Mouse (Mus musculus): ENCODE data around the gene Dmbt1. TPM values are rescaled to one million over a fixed set of nuclear protein-coding genes. Genes with fewer than 3 reads are reported as not detected.
"Not testable (repeated sequence)": the region's sequence is repeated elsewhere in the genome, so short reads cannot be mapped to it uniquely, and the experiment has no call there.

Gene Dmbt1
- polyA plus RNA-seq, 1 experiment from 2014 or later: not detected

- ATAC-seq; H3K4me1 ChIP-seq (replicated peaks); H3K9me3 ChIP-seq; H3K36me3 ChIP-seq; H3K4me2 ChIP-seq (replicated peaks); H3K27me3 ChIP-seq; H3K9ac ChIP-seq (replicated peaks); H3K4me3 ChIP-seq (replicated peaks); H3K27ac ChIP-seq: not testable (repeated sequence)
- 75% methylated on average over 9 of the region's 9 CpGs for WGBS
Measured at GRCm38 (mm10) chr7:131057918-131058317, 26.1 kb downstream of the Dmbt1 start.

- not testable (repeated sequence) for H3K4me1 ChIP-seq (replicated peaks)
- 80% methylated on average over 2 of the region's 2 CpGs for WGBS
Measured at GRCm38 (mm10) chr7:131059808-131060207, 28.0 kb downstream of the Dmbt1 start.

GRCm38 (mm10) chr7:131062541-131062940 is 30.7 kb downstream of the Dmbt1 start:
- Histone ChIP-seq H3K27me3 (no peaks in the 10 kb centered on the region), H3K4me1 (replicated peaks) (no peaks in the 10 kb centered on the region), H3K27ac (no peak overlapping the region), H3K4me2 (replicated peaks) (no peak overlapping the region), H3K36me3 (no peaks in the 10 kb centered on the region), H3K9me3 (no peaks in the 10 kb centered on the region), H3K4me3 (replicated peaks) (no peak overlapping the region), H3K9ac (replicated peaks) (no peak overlapping the region)
- WGBS: 81% methylated on average over 2 of the region's 2 CpGs
- ATAC-seq: no peak

More at GRCm38 (mm10) chr7:131059808-131060207, 28.0 kb downstream of the Dmbt1 start:
- not testable (repeated sequence) for H3K4me3 ChIP-seq (replicated peaks); H3K36me3 ChIP-seq; H3K27ac ChIP-seq; H3K9ac ChIP-seq (replicated peaks); H3K4me2 ChIP-seq (replicated peaks); H3K9me3 ChIP-seq; H3K27me3 ChIP-seq; ATAC-seq

GRCm38 (mm10) chr7:131068191-131068590 is 36.3 kb downstream of the Dmbt1 start:
- not testable (repeated sequence) for H3K4me3 ChIP-seq (replicated peaks); ATAC-seq; H3K9me3 ChIP-seq; H3K36me3 ChIP-seq; H3K4me1 ChIP-seq (replicated peaks); H3K4me2 ChIP-seq (replicated peaks); H3K27ac ChIP-seq; H3K9ac ChIP-seq (replicated peaks); H3K27me3 ChIP-seq
- WGBS: 4% methylated on average over 1 of the region's 1 CpGs

GRCm38 (mm10) chr7:131073476-131073875 is 41.6 kb downstream of the Dmbt1 start:
- not testable (repeated sequence) for ATAC-seq; H3K4me2 ChIP-seq (replicated peaks); H3K4me1 ChIP-seq (replicated peaks); H3K27ac ChIP-seq; H3K9ac ChIP-seq (replicated peaks); H3K36me3 ChIP-seq; H3K9me3 ChIP-seq; H3K4me3 ChIP-seq (replicated peaks); H3K27me3 ChIP-seq
- 93% methylated on average over 3 of the region's 3 CpGs for WGBS

- H3K9ac ChIP-seq (replicated peaks); H3K27ac ChIP-seq; ATAC-seq; H3K36me3 ChIP-seq; H3K9me3 ChIP-seq; H3K4me1 ChIP-seq (replicated peaks); H3K4me2 ChIP-seq (replicated peaks); H3K4me3 ChIP-seq (replicated peaks); H3K27me3 ChIP-seq: not testable (repeated sequence)
- 81% methylated on average over 6 of the region's 6 CpGs for WGBS
Measured at GRCm38 (mm10) chr7:131074098-131074497, 42.2 kb downstream of the Dmbt1 start.

- H3K27ac ChIP-seq: no peak overlapping the region
- no peak overlapping the region for H3K4me3 ChIP-seq (replicated peaks)
- 7% methylated on average over 1 of the region's 1 CpGs for WGBS
- H3K36me3 ChIP-seq: no peaks in the 10 kb centered on the region
- no peaks in the 10 kb centered on the region for H3K27me3 ChIP-seq
- no peak overlapping the region for H3K4me2 ChIP-seq (replicated peaks)
- no peak overlapping the region for H3K9ac ChIP-seq (replicated peaks)
- H3K9me3 ChIP-seq: no peaks in the 10 kb centered on the region
- ATAC-seq: no peak
- no peaks in the 10 kb centered on the region for H3K4me1 ChIP-seq (replicated peaks)
Measured at GRCm38 (mm10) chr7:131075956-131076355, 44.1 kb downstream of the Dmbt1 start.

GRCm38 (mm10) chr7:131082403-131082802 is 50.5 kb downstream of the Dmbt1 start:
- not testable (repeated sequence) for ATAC-seq; H3K4me2 ChIP-seq (replicated peaks); H3K9me3 ChIP-seq; H3K27ac ChIP-seq; H3K27me3 ChIP-seq; H3K36me3 ChIP-seq; H3K4me1 ChIP-seq (replicated peaks); H3K9ac ChIP-seq (replicated peaks); H3K4me3 ChIP-seq (replicated peaks)
- 85% methylated on average over 9 of the region's 9 CpGs for WGBS

GRCm38 (mm10) chr7:131112486-131112885 is 80.6 kb downstream of the Dmbt1 start:
- Histone ChIP-seq H3K9me3 (no peaks in the 10 kb centered on the region), H3K27ac (no peak overlapping the region), H3K27me3 (no peaks in the 10 kb centered on the region), H3K4me2 (replicated peaks) (no peak overlapping the region), H3K9ac (replicated peaks) (no peak overlapping the region), H3K36me3 (no peaks in the 10 kb centered on the region), H3K4me3 (replicated peaks) (no peak overlapping the region), H3K4me1 (replicated peaks) (no peaks in the 10 kb centered on the region)
- ATAC-seq: no peak
- WGBS: 31% methylated on average over 3 of the region's 3 CpGs

- H3K27ac ChIP-seq: no peak overlapping the region
- WGBS: 81% methylated on average over 6 of the region's 6 CpGs
- no peaks in the 10 kb centered on the region for H3K9me3 ChIP-seq
- no peaks in the 10 kb centered on the region for H3K4me1 ChIP-seq (replicated peaks)
- no peak overlapping the region for H3K4me3 ChIP-seq (replicated peaks)
- H3K27me3 ChIP-seq: no peaks in the 10 kb centered on the region
- H3K4me2 ChIP-seq (replicated peaks): no peak overlapping the region
- ATAC-seq: no peak
- no peaks in the 10 kb centered on the region for H3K36me3 ChIP-seq
- H3K9ac ChIP-seq (replicated peaks): no peak overlapping the region
Measured at GRCm38 (mm10) chr7:131113676-131114075, 81.8 kb downstream of the Dmbt1 start.

- H3K27me3 ChIP-seq: no peaks in the 10 kb centered on the region
- 73% methylated on average over 2 of the region's 2 CpGs for WGBS
- no peak overlapping the region for H3K4me2 ChIP-seq (replicated peaks)
- H3K4me1 ChIP-seq (replicated peaks): no peaks in the 10 kb centered on the region
- H3K9me3 ChIP-seq: no peaks in the 10 kb centered on the region
- no peaks in the 10 kb centered on the region for H3K36me3 ChIP-seq
- H3K4me3 ChIP-seq (replicated peaks): no peak overlapping the region
- H3K27ac ChIP-seq: no peak overlapping the region
- no peak for ATAC-seq
- H3K9ac ChIP-seq (replicated peaks): no peak overlapping the region
Measured at GRCm38 (mm10) chr7:131114434-131114833, 82.6 kb downstream of the Dmbt1 start.

- ATAC-seq: no peak
- Histone ChIP-seq H3K27ac (no peak overlapping the region), H3K9me3 (no peaks in the 10 kb centered on the region), H3K9ac (replicated peaks) (no peak overlapping the region), H3K36me3 (no peaks in the 10 kb centered on the region), H3K4me3 (replicated peaks) (no peak overlapping the region), H3K4me2 (replicated peaks) (no peak overlapping the region), H3K27me3 (no peaks in the 10 kb centered on the region), H3K4me1 (replicated peaks) (no peaks in the 10 kb centered on the region)
- WGBS: 95% methylated on average over 2 of the region's 2 CpGs
Measured at GRCm38 (mm10) chr7:131122210-131122807, 90.5 kb downstream of the Dmbt1 start.

GRCm38 (mm10) chr7:131130021-131130420 is 98.2 kb downstream of the Dmbt1 start:
- ATAC-seq: no peak
- no peak overlapping the region for H3K27ac ChIP-seq
- no peak overlapping the region for H3K4me3 ChIP-seq (replicated peaks)

More at GRCm38 (mm10) chr7:131130021-131130420, 98.2 kb downstream of the Dmbt1 start:
- Histone ChIP-seq H3K36me3 (no peaks in the 10 kb centered on the region), H3K9ac (replicated peaks) (no peak overlapping the region), H3K4me1 (replicated peaks) (no peaks in the 10 kb centered on the region), H3K27me3 (no peaks in the 10 kb centered on the region), H3K4me2 (replicated peaks) (no peak overlapping the region), H3K9me3 (no peaks in the 10 kb centered on the region)
- WGBS: 75% methylated on average over 12 of the region's 12 CpGs
